Comparison of ENCODE assay signal across 16 mouse cellular contexts in genomic region chr8:91153831-91154230, GRCm38 (mm10). TPM values are rescaled to one million over a fixed set of nuclear protein-coding genes. Genes with fewer than 3 reads are reported as not detected.
DNase-seq lines count a peak whose midpoint lies in the region; ATAC-seq and TF ChIP-seq lines count a peak whose summit lies in the region.
"Had no signal": no experiment of that assay in that cellular context is flagged by ENCODE, and none has a peak within 500 bp of the region (broad histone marks: within the 10 kb centered on the region; RNA-seq: fewer than 3 reads in every experiment).

No protein-coding gene starts in this region.

- no peak overlapping the region for H3K9ac ChIP-seq in forebrain, postnatal 0 days
- no peak overlapping the region for H3K9ac ChIP-seq in forebrain, embryonic 14.5 days (ENCODE audit: low read length)
- no peak overlapping the region for H3K9ac ChIP-seq in liver, postnatal 0 days (replicated peaks)
- no peak overlapping the region for H3K9ac ChIP-seq in liver, embryonic 12.5 days
- H3K9ac ChIP-seq: embryonic facial prominence, embryonic 12.5 days; hindbrain, embryonic 14.5 days; limb, embryonic 15.5 days; lung, embryonic 15.5 days had no signal

- peak; percentile 26; the same call in 1 of the 2 replicates for TF ChIP-seq CTCF in forebrain, postnatal 0 days (IDR thresholded peaks at IDR 0.05; ENCODE audit: low read depth)
- TF ChIP-seq CTCF in liver, postnatal 0 days (IDR thresholded peaks at IDR 0.05; ENCODE audit: low read depth): peak; percentile 51
- peak; percentile 53 for TF ChIP-seq CTCF in E14TG2a.4 (conservative IDR thresholded peaks at IDR 0.05; ENCODE audit: low read length)

- no peaks in the 10 kb centered on the region for H3K27me3 ChIP-seq in forebrain, postnatal 0 days (ENCODE audit: insufficient read depth, low read length)
- H3K27me3 ChIP-seq in forebrain, embryonic 14.5 days (replicated peaks; ENCODE audit: control insufficient read depth, insufficient read depth, low read length): no peaks in the 10 kb centered on the region
- H3K27me3 ChIP-seq in liver, postnatal 0 days (ENCODE audit: insufficient read depth, low read length): no peaks in the 10 kb centered on the region
- H3K27me3 ChIP-seq in liver, embryonic 12.5 days (replicated peaks): no peaks in the 10 kb centered on the region
- no peaks in the 10 kb centered on the region for H3K27me3 ChIP-seq in E14TG2a.4 (ENCODE audit: insufficient read depth, low read length)
- H3K27me3 ChIP-seq: embryonic facial prominence, embryonic 12.5 days; limb, embryonic 15.5 days; lung, embryonic 15.5 days had no signal

- no peaks in the 10 kb centered on the region for H3K36me3 ChIP-seq in forebrain, postnatal 0 days (ENCODE audit: insufficient read depth)
- H3K36me3 ChIP-seq in forebrain, embryonic 14.5 days (ENCODE audit: control insufficient read depth, insufficient read depth, low read length): no peaks in the 10 kb centered on the region
- no peaks in the 10 kb centered on the region for H3K36me3 ChIP-seq in liver, postnatal 0 days (replicated peaks; ENCODE audit: insufficient read depth, low read length)
- H3K36me3 ChIP-seq in liver, embryonic 12.5 days: no peaks in the 10 kb centered on the region
- H3K36me3 ChIP-seq in E14TG2a.4 (ENCODE audit: insufficient read depth, low read length): no peaks in the 10 kb centered on the region
- H3K36me3 ChIP-seq: embryonic facial prominence, embryonic 12.5 days; limb, embryonic 15.5 days; lung, embryonic 15.5 days had no signal

- H3K4me1 ChIP-seq in forebrain, postnatal 0 days (ENCODE audit: insufficient read depth): no peaks in the 10 kb centered on the region
- H3K4me1 ChIP-seq in forebrain, embryonic 14.5 days (ENCODE audit: control insufficient read depth, insufficient read depth, low read length): no peaks in the 10 kb centered on the region
- no peaks in the 10 kb centered on the region for H3K4me1 ChIP-seq in liver, postnatal 0 days (ENCODE audit: insufficient read depth)
- no peaks in the 10 kb centered on the region for H3K4me1 ChIP-seq in liver, embryonic 12.5 days
- H3K4me1 ChIP-seq in E14TG2a.4 (replicated peaks; ENCODE audit: low read depth, low read length): peaks cover 37% of the 10 kb centered on the region
- H3K4me1 ChIP-seq: embryonic facial prominence, embryonic 12.5 days; lung, embryonic 15.5 days had no signal

- DNase-seq in forebrain, postnatal 0 days: no peak
- DNase-seq in forebrain, embryonic 14.5 days (ENCODE audit: low spot score): no peak
- no peak for DNase-seq in liver, postnatal 0 days
- peak; percentile 62 for DNase-seq in ZHBTc4 (ENCODE audit: low read depth, low spot score)
- DNase-seq in retina, embryonic 14.5 days (ENCODE audit: low spot score): no peak
- no peak for DNase-seq in spleen, adult 18-20 months
- DNase-seq: cerebellum, adult 18-20 months; right cerebral cortex, adult 18-20 months had no signal

- H3K27ac ChIP-seq in forebrain, postnatal 0 days (ENCODE audit: low read depth, low read length): no peak overlapping the region
- no peak overlapping the region for H3K27ac ChIP-seq in forebrain, embryonic 14.5 days (ENCODE audit: low read depth, low read length)
- H3K27ac ChIP-seq in liver, postnatal 0 days (ENCODE audit: low read depth): no peak overlapping the region
- H3K27ac ChIP-seq in liver, embryonic 12.5 days: no peak overlapping the region
- H3K27ac ChIP-seq: embryonic facial prominence, embryonic 12.5 days; hindbrain, embryonic 14.5 days; limb, embryonic 15.5 days; lung, embryonic 15.5 days had no signal

- no peak overlapping the region for H3K4me3 ChIP-seq in forebrain, postnatal 0 days (ENCODE audit: low read depth, low read length)
- no peak overlapping the region for H3K4me3 ChIP-seq in forebrain, embryonic 14.5 days (ENCODE audit: low read depth, low read length)
- no peak overlapping the region for H3K4me3 ChIP-seq in liver, postnatal 0 days (ENCODE audit: low read depth, low read length)
- H3K4me3 ChIP-seq in liver, embryonic 12.5 days: no peak overlapping the region
- H3K4me3 ChIP-seq in E14TG2a.4 (replicated peaks; ENCODE audit: low read length): no peak overlapping the region
- H3K4me3 ChIP-seq: embryonic facial prominence, embryonic 12.5 days; limb, embryonic 15.5 days; lung, embryonic 15.5 days; megakaryocyte, embryonic 14.5 days had no signal

- TF ChIP-seq EP300 in liver, postnatal 0 days (IDR thresholded peaks at IDR 0.05; ENCODE audit: low read depth): no peak

- no peak for ATAC-seq in forebrain, postnatal 0 days
- ATAC-seq in forebrain, embryonic 14.5 days: no peak
- ATAC-seq in liver, postnatal 0 days: no peak
- no peak for ATAC-seq in liver, embryonic 12.5 days
- ATAC-seq: midbrain, embryonic 16.5 days had no signal

- WGBS in forebrain, postnatal 0 days: 81% methylated on average over 3 of the region's 3 CpGs
- 79% methylated on average over 3 of the region's 3 CpGs for WGBS in forebrain, embryonic 14.5 days
- 75% methylated on average over 3 of the region's 3 CpGs for WGBS in liver, postnatal 0 days (ENCODE audit: insufficient replicate concordance)
- 63% methylated on average over 3 of the region's 3 CpGs for WGBS in liver, embryonic 12.5 days (ENCODE audit: insufficient replicate concordance)

- H3K9me3 ChIP-seq in forebrain, postnatal 0 days (ENCODE audit: low read length): no peaks in the 10 kb centered on the region
- H3K9me3 ChIP-seq in forebrain, embryonic 14.5 days (replicated peaks; ENCODE audit: control insufficient read depth, low read length): no peaks in the 10 kb centered on the region
- H3K9me3 ChIP-seq in liver, postnatal 0 days (ENCODE audit: low read length): no peaks in the 10 kb centered on the region
- 0 out of 2 replicates have a peak, but pooled peaks cover 7% of the 10 kb centered on the region for H3K9me3 ChIP-seq in liver, embryonic 12.5 days (replicated peaks)
- H3K9me3 ChIP-seq in E14TG2a.4 (ENCODE audit: low read length): no peaks in the 10 kb centered on the region
- H3K9me3 ChIP-seq: embryonic facial prominence, embryonic 12.5 days; limb, embryonic 15.5 days; lung, embryonic 15.5 days had no signal

- no peak overlapping the region for H3K4me2 ChIP-seq in forebrain, postnatal 0 days (ENCODE audit: low read depth)
- H3K4me2 ChIP-seq in forebrain, embryonic 14.5 days (ENCODE audit: low read length): no peak overlapping the region
- no peak overlapping the region for H3K4me2 ChIP-seq in liver, postnatal 0 days (ENCODE audit: low read depth, low read length)
- no peak overlapping the region for H3K4me2 ChIP-seq in liver, embryonic 12.5 days
- H3K4me2 ChIP-seq: embryonic facial prominence, embryonic 12.5 days; hindbrain, embryonic 14.5 days; limb, embryonic 15.5 days; lung, embryonic 15.5 days had no signal

RNA-seq across cellular contexts. Expression of gene Aktip, which starts 45.9 kb away (rescaled TPM):
- 106 and 119 TPM in 2 replicates for total RNA-seq in forebrain, postnatal 0 days (2014; rRNA removed)
- polyA plus RNA-seq in forebrain, postnatal 0 days (2015; fragmentation: Nextera tagmentation; extraction: Ambion mirVana): 120 and 129 TPM in 2 replicates
- 142 and 155 TPM in 2 replicates for polyA plus RNA-seq in forebrain, embryonic 14.5 days (2014; fragmentation: Nextera tagmentation; extraction: Ambion mirVana)
- polyA plus RNA-seq in liver, postnatal 0 days (2015; fragmentation: Nextera tagmentation; extraction: Ambion mirVana): 7.7 and 8.1 TPM in 2 replicates
- polyA plus RNA-seq in liver, embryonic 12.5 days (2016; fragmentation: Nextera tagmentation; extraction: Ambion mirVana): 10.0 and 11.6 TPM in 2 replicates
